Mouse (Mus musculus) CH12.LX (cell line): ENCODE data around the gene Rilp. TPM values are rescaled to one million over a fixed set of nuclear protein-coding genes. Genes with fewer than 3 reads are reported as not detected.

ENCODE experiments used
- DNase-seq: peaks from one replicate; pipeline ENCODE4 v3.0.0-alpha.2; 2013; ENCODE audit errors: extremely low read depth
- H3K27ac ChIP-seq: 2 replicates; pipeline ENCODE4 v1.5.1; 2012; ENCODE audit warnings: low read depth, mild to moderate bottlenecking, control low read depth, moderate library complexity; ENCODE audit not compliant: insufficient read depth
- H3K27me3 ChIP-seq: replicated peaks from 2 replicates; pipeline ENCODE3; 2012; ENCODE audit warnings: inconsistent platforms
- H3K36me3 ChIP-seq, 2 experiments: replicated peaks in 1 of 2; 2 replicates each; pipeline versions ENCODE3 to v1.6.1; 2012; ENCODE audit warnings: inconsistent platforms in 1 of 2, low read length in 1 of 2, mild to moderate bottlenecking in 1 of 2, mixed read lengths in 1 of 2, moderate library complexity in 1 of 2; ENCODE audit not compliant: control insufficient read depth in 1 of 2, insufficient read depth in 1 of 2
- H3K4me1 ChIP-seq, 2 experiments: 2 replicates each; pipeline ENCODE4 v1.6.1; 2012; ENCODE audit warnings: inconsistent platforms in 1 of 2, moderate library complexity in 1 of 2; ENCODE audit not compliant: insufficient read depth in 2 of 2, control insufficient read depth in 1 of 2
- H3K4me2 ChIP-seq: 2 replicates; pipeline ENCODE4 v1.6.1; 2012; ENCODE audit warnings: low read depth, mild to moderate bottlenecking, control low read depth; ENCODE audit not compliant: poor library complexity, insufficient read depth, severe bottlenecking
- H3K4me3 ChIP-seq, 3 experiments: fragments of 150-350 bp in 1 of 3; sonication (generic) in 1 of 3; replicated peaks in 1 of 3; 2 replicates each; pipeline versions ENCODE3 to v1.5.1; 2011 to 2012; ENCODE audit warnings: low read depth in 2 of 3, low read length in 2 of 3, mild to moderate bottlenecking in 2 of 3, moderate library complexity in 2 of 3, control low read depth in 1 of 3, improper control_type of control experiment in 1 of 3, inconsistent platforms in 1 of 3, mixed read lengths in 1 of 3; ENCODE audit not compliant: poor library complexity in 1 of 3
- H3K79me2 ChIP-seq: replicated peaks from 2 replicates; pipeline ENCODE4 v1.6.1; 2012; ENCODE audit warnings: mild to moderate bottlenecking, moderate library complexity; ENCODE audit not compliant: control insufficient read depth, poor library complexity, insufficient read depth, severe bottlenecking; ENCODE audit errors: extremely low read depth
- H3K9ac ChIP-seq: 2 replicates; pipeline ENCODE4 v1.6.1; 2012; ENCODE audit warnings: low read depth, mild to moderate bottlenecking, control low read depth, moderate library complexity; ENCODE audit not compliant: insufficient read depth
- H3K9me3 ChIP-seq: replicated peaks from 2 replicates; pipeline ENCODE3; 2012; ENCODE audit warnings: low read length, inconsistent platforms, mixed read lengths
- CHD1 ChIP-seq: IDR thresholded peaks from 2 replicates; pipeline ENCODE4 v1.6.1; 2012; ENCODE audit warnings: low read depth, low read length, improper control_type of control experiment, inconsistent platforms
- EP300 ChIP-seq: IDR thresholded peaks from 2 replicates; pipeline ENCODE4 v1.6.1; 2011; ENCODE audit warnings: low read length, improper control_type of control experiment
- JUN ChIP-seq: IDR thresholded peaks from 2 replicates; pipeline ENCODE4 v1.6.1; 2011; ENCODE audit warnings: low read depth, mild to moderate bottlenecking, low read length, improper control_type of control experiment, moderate library complexity; ENCODE audit not compliant: insufficient read depth
- KAT2A ChIP-seq: IDR thresholded peaks from 2 replicates; pipeline ENCODE4 v1.6.1; 2012; ENCODE audit warnings: low read length, improper control_type of control experiment, inconsistent platforms; ENCODE audit not compliant: insufficient replicate concordance
- MAX ChIP-seq: IDR thresholded peaks from 2 replicates; pipeline ENCODE4 v1.6.1; 2011; ENCODE audit warnings: low read length, improper control_type of control experiment
- MXI1 ChIP-seq: IDR thresholded peaks from 2 replicates; pipeline ENCODE4 v1.6.1; 2011; ENCODE audit warnings: mild to moderate bottlenecking, low read depth, low read length, improper control_type of control experiment
- MYC ChIP-seq: IDR thresholded peaks from 2 replicates; pipeline ENCODE4 v1.6.1; 2011; ENCODE audit warnings: low read depth, mild to moderate bottlenecking, improper control_type of control experiment, low read length
- PAX5 ChIP-seq: IDR thresholded peaks from 2 replicates; pipeline ENCODE4 v1.6.1; 2012; ENCODE audit warnings: low read length, inconsistent platforms, mixed read lengths
- SMC3 ChIP-seq: IDR thresholded peaks from 2 replicates; pipeline ENCODE4 v1.6.1; 2011; ENCODE audit warnings: low read depth, low read length, improper control_type of control experiment
- UBTF ChIP-seq: IDR thresholded peaks from 2 replicates; pipeline ENCODE4 v1.6.1; 2012; ENCODE audit warnings: low read depth, mild to moderate bottlenecking, inconsistent platforms, low read length, improper control_type of control experiment, moderate library complexity
- dilution Hi-C: fragments of 300-500 bp; cut with MboI; formaldehyde crosslinking; loops from 2 replicates; pipeline ENCODE4 v1.14.3; 2020; ENCODE audit warnings: low sequenced_read_pairs; ENCODE audit not compliant: extremely low pct_unique_long_range_greater_than_20kb, extremely low pct_ligation_motif_present
- in situ Hi-C: fragments of 300-500 bp; cut with MboI; formaldehyde crosslinking; loops from 3 replicates; pipeline ENCODE4 v1.14.3; 2019; ENCODE audit warnings: low sequenced_read_pairs, low pct_ligation_motif_present, low pct_unique_long_range_greater_than_20kb, mixed read lengths
- polyA plus RNA-seq: library from polyadenylated mRNA; unstranded; fragments of >175 nt; gene quantifications from 2 replicates; pipeline ENCODE4 v1.2.1, GENCODE M21; 2012; ENCODE audit warnings: low read depth; ENCODE audit not compliant: insufficient read length
- total RNA-seq, 2 experiments: library from RNA; depleted of rRNA; stranded (reverse); fragments of 300-350 nt in 1 of 2; fragments of >200 nt in 1 of 2; gene quantifications; 2 replicates each; pipeline ENCODE4 v1.2.3; 2012 to 2014

Gene Rilp
- total and polyA plus RNA-seq, 3 experiments: 0.17 to 1.1 (median 0.72) TPM

DNA sequence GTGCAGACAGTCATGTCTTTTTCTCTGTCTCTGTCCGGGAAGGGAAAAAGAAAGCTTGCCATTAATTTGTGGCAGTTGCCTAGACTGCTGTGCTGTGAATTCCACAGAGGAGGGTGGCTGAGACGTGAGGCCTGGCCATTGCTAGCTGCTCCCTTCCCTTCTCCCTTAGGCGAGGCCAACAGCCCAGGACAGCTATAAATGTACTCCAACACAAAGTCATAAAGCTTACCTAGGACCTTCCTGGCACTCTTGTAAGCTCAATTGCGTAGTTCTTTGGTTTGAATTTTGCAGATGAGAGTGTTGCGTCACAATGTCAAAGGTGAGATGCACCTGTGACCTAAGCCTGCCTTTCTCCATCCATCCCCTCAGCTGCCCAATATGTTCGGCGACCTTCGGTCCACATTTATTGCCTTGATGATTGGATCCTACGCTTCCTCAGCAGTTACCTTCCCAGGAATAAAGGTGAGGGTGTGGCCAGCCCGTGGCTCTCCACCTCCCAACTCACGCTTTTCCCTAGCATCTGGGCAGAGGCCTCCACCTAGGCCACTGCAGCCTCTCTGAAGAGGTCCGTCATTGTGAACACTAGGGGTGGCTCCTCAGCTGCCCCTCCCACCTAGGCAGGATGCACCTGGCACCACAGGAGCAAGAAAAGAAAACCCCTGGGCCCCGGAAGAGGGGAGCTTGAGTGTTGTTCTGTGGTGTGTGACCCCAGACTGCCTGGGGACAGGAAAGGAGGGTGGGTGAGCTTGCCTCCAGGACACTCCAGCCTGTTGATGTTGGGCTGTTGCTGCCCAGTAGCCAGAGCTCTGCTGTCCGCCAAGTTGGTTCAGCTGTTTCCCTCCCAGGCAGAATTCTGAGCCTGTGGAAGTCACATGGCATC, 50.9 kb downstream of the Rilp start (continued):
- TF ChIP-seq UBTF (0 out of 2 replicates have a peak, but pooled peaks have one; percentile 18), KAT2A (no peak), MYC (peak; percentile 25; the same call in 1 of the 2 replicates), CHD1 (peak; percentile 87; the same call in 1 of the 2 replicates), JUN (no peak), EP300 (peak; percentile 91), PAX5 (no peak)

DNA sequence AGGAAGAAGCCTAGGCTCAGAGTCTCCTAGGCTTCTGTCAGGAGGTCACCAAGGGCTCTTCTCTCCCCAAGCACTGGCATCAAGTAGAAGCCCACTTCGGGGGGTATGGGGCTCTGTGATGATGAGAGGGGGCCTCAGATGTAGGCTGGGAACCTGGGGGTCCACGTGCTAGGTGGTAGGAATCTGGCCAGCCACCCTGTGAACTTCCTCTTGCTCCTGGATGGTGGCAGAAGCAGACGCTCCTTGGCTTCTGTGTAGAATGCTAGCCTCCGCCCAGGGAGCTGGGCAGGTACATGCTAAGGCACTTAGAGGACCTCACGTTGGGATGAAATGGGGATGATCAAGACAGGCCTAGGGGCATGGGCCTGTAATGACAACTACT, 51.5 kb downstream of the Rilp start:
- peaks cover 45 to 79% of the 10 kb centered on the region in 2 experiments for H3K4me1 ChIP-seq
- H3K27me3 ChIP-seq: no peaks in the 10 kb centered on the region
- H3K9ac ChIP-seq: peak overlapping the region; percentile 27
- peak overlapping the region; percentile 68 for H3K27ac ChIP-seq
- H3K9me3 ChIP-seq: peaks cover 6% of the 10 kb centered on the region
- H3K4me3 ChIP-seq: peak overlapping the region in 1 of 3 experiments; percentile 25
- in situ Hi-C loops: no loop called here
- TF ChIP-seq UBTF: 0 out of 2 replicates have a peak, but pooled peaks have one; percentile 13
- no peak for TF ChIP-seq SMC3
- peak; percentile 22 for TF ChIP-seq MXI1
- no peak; the same call in 1 of the 2 replicates for TF ChIP-seq MYC
- 0 out of 2 replicates have a peak, but pooled peaks have one; percentile 6 for TF ChIP-seq MAX
- dilution Hi-C loops: no loop called here
- no peak for DNase-seq
- H3K36me3 ChIP-seq: peaks cover 0 to 38% of the 10 kb centered on the region in 2 experiments
- H3K79me2 ChIP-seq: no peaks in the 10 kb centered on the region
- peak overlapping the region; percentile 52 for H3K4me2 ChIP-seq

Other genes starting within 250 kb of the Rilp start
- gene Rpa1, start 161.8 kb upstream of the Rilp start, total RNA-seq (2012; rRNA removed): 287 and 354 TPM in 2 replicates
- gene Rpa1, start 161.8 kb upstream of the Rilp start, total RNA-seq (2014; rRNA removed): 357 and 379 TPM in 2 replicates
- 230 and 247 TPM in 2 replicates for gene Rpa1, start 161.8 kb upstream of the Rilp start, polyA plus RNA-seq
- 11.5 and 13.9 TPM in 2 replicates for gene Smyd4, start 161.7 kb upstream of the Rilp start, total RNA-seq (2012; rRNA removed)
- gene Smyd4, start 161.7 kb upstream of the Rilp start, total RNA-seq (2014; rRNA removed): 13.9 and 15.4 TPM in 2 replicates
- 11.8 and 12.5 TPM in 2 replicates for gene Smyd4, start 161.7 kb upstream of the Rilp start, polyA plus RNA-seq
- gene Serpinf1, start 87.4 kb upstream of the Rilp start, total RNA-seq (2012; rRNA removed): 26.0 and 30.3 TPM in 2 replicates
- 56.5 and 58.4 TPM in 2 replicates for gene Serpinf1, start 87.4 kb upstream of the Rilp start, total RNA-seq (2014; rRNA removed)
- 119 and 131 TPM in 2 replicates for gene Serpinf1, start 87.4 kb upstream of the Rilp start, polyA plus RNA-seq
- 0.08 TPM in 1 of 2 replicates, not detected in the other for gene Serpinf2, start 70.5 kb upstream of the Rilp start, total RNA-seq (2012; rRNA removed)
- gene Serpinf2, start 70.5 kb upstream of the Rilp start, total RNA-seq (2014; rRNA removed): 0.11 TPM in 1 of 2 replicates, not detected in the other
- gene Serpinf2, start 70.5 kb upstream of the Rilp start, polyA plus RNA-seq: 0.26 TPM in 1 of 2 replicates, not detected in the other
- gene Wdr81, start 55.4 kb upstream of the Rilp start, total RNA-seq (2012; rRNA removed): 14.3 and 16.3 TPM in 2 replicates
- gene Wdr81, start 55.4 kb upstream of the Rilp start, total RNA-seq (2014; rRNA removed): 3.0 and 3.1 TPM in 2 replicates
- 12.7 and 13.7 TPM in 2 replicates for gene Wdr81, start 55.4 kb upstream of the Rilp start, polyA plus RNA-seq
- 0.17 and 0.81 TPM in 2 replicates for gene Tlcd2, start 48.4 kb upstream of the Rilp start, total RNA-seq (2012; rRNA removed)
- gene Tlcd2, start 48.4 kb upstream of the Rilp start, total RNA-seq (2014; rRNA removed): not detected in 2 replicates
- gene Tlcd2, start 48.4 kb upstream of the Rilp start, polyA plus RNA-seq: 0.40 and 0.86 TPM in 2 replicates
- gene Prpf8, start 23.3 kb upstream of the Rilp start, total RNA-seq (2012; rRNA removed): 246 and 255 TPM in 2 replicates
- gene Prpf8, start 23.3 kb upstream of the Rilp start, total RNA-seq (2014; rRNA removed): 168 and 187 TPM in 2 replicates
- 298 and 345 TPM in 2 replicates for gene Prpf8, start 23.3 kb upstream of the Rilp start, polyA plus RNA-seq
- gene Scarf1, start 3.4 kb downstream of the Rilp start, total RNA-seq (2012; rRNA removed): 0.59 and 0.76 TPM in 2 replicates
- 0.24 and 0.28 TPM in 2 replicates for gene Scarf1, start 3.4 kb downstream of the Rilp start, total RNA-seq (2014; rRNA removed)
- gene Scarf1, start 3.4 kb downstream of the Rilp start, polyA plus RNA-seq: 0.76 and 0.90 TPM in 2 replicates
- 6.5 and 8.9 TPM in 2 replicates for gene Slc43a2, start 21.6 kb downstream of the Rilp start, total RNA-seq (2012; rRNA removed)
- 3.5 and 5.0 TPM in 2 replicates for gene Slc43a2, start 21.6 kb downstream of the Rilp start, total RNA-seq (2014; rRNA removed)
- 6.8 and 8.8 TPM in 2 replicates for gene Slc43a2, start 21.6 kb downstream of the Rilp start, polyA plus RNA-seq
- 61.8 and 75.8 TPM in 2 replicates for gene Pitpna, start 78.0 kb downstream of the Rilp start, total RNA-seq (2012; rRNA removed)
- gene Pitpna, start 78.0 kb downstream of the Rilp start, total RNA-seq (2014; rRNA removed): 80.7 and 84.6 TPM in 2 replicates
- 243 and 290 TPM in 2 replicates for gene Pitpna, start 78.0 kb downstream of the Rilp start, polyA plus RNA-seq
- 25.5 and 31.2 TPM in 2 replicates for gene Inpp5k, start 120.9 kb downstream of the Rilp start, total RNA-seq (2012; rRNA removed)
- gene Inpp5k, start 120.9 kb downstream of the Rilp start, total RNA-seq (2014; rRNA removed): 40.7 and 41.9 TPM in 2 replicates
- 30.5 and 35.6 TPM in 2 replicates for gene Inpp5k, start 120.9 kb downstream of the Rilp start, polyA plus RNA-seq
- 41.1 and 47.3 TPM in 2 replicates for gene Myo1c, start 140.4 kb downstream of the Rilp start, total RNA-seq (2012; rRNA removed)
- 21.9 and 24.8 TPM in 2 replicates for gene Myo1c, start 140.4 kb downstream of the Rilp start, total RNA-seq (2014; rRNA removed)
- gene Myo1c, start 140.4 kb downstream of the Rilp start, polyA plus RNA-seq: 46.6 and 52.0 TPM in 2 replicates
- 37.8 and 42.2 TPM in 2 replicates for gene Crk, start 169.2 kb downstream of the Rilp start, total RNA-seq (2012; rRNA removed)
- 39.9 and 44.3 TPM in 2 replicates for gene Crk, start 169.2 kb downstream of the Rilp start, total RNA-seq (2014; rRNA removed)
- 44.6 and 46.1 TPM in 2 replicates for gene Crk, start 169.2 kb downstream of the Rilp start, polyA plus RNA-seq
- 348 and 421 TPM in 2 replicates for gene Ywhae, start 222.8 kb downstream of the Rilp start, total RNA-seq (2012; rRNA removed)
- gene Ywhae, start 222.8 kb downstream of the Rilp start, total RNA-seq (2014; rRNA removed): 129 and 130 TPM in 2 replicates
- 1,436 and 1,665 TPM in 2 replicates for gene Ywhae, start 222.8 kb downstream of the Rilp start, polyA plus RNA-seq